Mouse (Mus musculus): Measurements from ENCODE around the gene Antxr2. TPM values are rescaled to one million over a fixed set of nuclear protein-coding genes. Genes with fewer than 3 reads are reported as not detected.

The Antxr2 gene
- polyA plus RNA-seq, 2 experiments = 1.1 to 4.0 TPM

GRCm38 (mm10) chr5:97876895-97877294 lies 153.9 kb downstream of the Antxr2 start:
- 58% methylated on average over 2 of the region's 2 CpGs for WGBS (ENCODE audit: insufficient replicate concordance)
- no peak for DNase-seq (ENCODE audit: low read depth in 3 of 3, low spot score in 3 of 3)
- no peak for ATAC-seq (ENCODE audit: insufficient read depth)
- Histone ChIP-seq H3K9ac (replicated peaks) (no peak overlapping the region), H3K9me3 (ENCODE audit: control insufficient read depth, low read length) (no peaks in the 10 kb centered on the region), H3K27me3 (ENCODE audit: control insufficient read depth, insufficient read depth, low read length) (no peaks in the 10 kb centered on the region), H3K4me3 (ENCODE audit: insufficient read depth in 1 of 2, low read depth in 2 of 2, low read length in 2 of 2) (no peak overlapping the region), H3K27ac (no peak overlapping the region), H3K36me3 (replicated peaks; ENCODE audit: control insufficient read depth, insufficient read depth, low read depth) (no peaks in the 10 kb centered on the region), H3K4me1 (replicated peaks; ENCODE audit: control insufficient read depth in 2 of 2, insufficient read depth in 2 of 2, low read length in 1 of 2) (no peaks in the 10 kb centered on the region; a peak in 1 of 4 replicates), H3K4me2 (ENCODE audit: low read depth) (no peak overlapping the region)
- TF ChIP-seq EP300 (IDR thresholded peaks at IDR 0.05; ENCODE audit: low read depth) (no peak), CTCF (IDR thresholded peaks at IDR 0.05; ENCODE audit: low read depth) (no peak)

GRCm38 (mm10) chr5:97867921-97868320 lies 162.9 kb downstream of the Antxr2 start:
- DNase-seq (ENCODE audit: low read depth in 3 of 3, low spot score in 3 of 3) (no peak), ATAC-seq (ENCODE audit: insufficient read depth) (no peak)
- Histone ChIP-seq H3K9ac (replicated peaks) (no peak overlapping the region), H3K27me3 (ENCODE audit: control insufficient read depth, insufficient read depth, low read length) (no peaks in the 10 kb centered on the region), H3K4me3 (ENCODE audit: insufficient read depth in 1 of 2, low read depth in 2 of 2, low read length in 2 of 2) (no peak overlapping the region), H3K9me3 (ENCODE audit: control insufficient read depth, low read length) (no peaks in the 10 kb centered on the region), H3K36me3 (replicated peaks; ENCODE audit: control insufficient read depth, insufficient read depth, low read depth) (no peaks in the 10 kb centered on the region), H3K27ac (no peak overlapping the region), H3K4me2 (ENCODE audit: low read depth) (no peak overlapping the region), H3K4me1 (replicated peaks; ENCODE audit: control insufficient read depth in 2 of 2, insufficient read depth in 2 of 2, low read length in 1 of 2) (no peaks in the 10 kb centered on the region)
- TF ChIP-seq EP300 (IDR thresholded peaks at IDR 0.05; ENCODE audit: low read depth) = no peak
- TF ChIP-seq CTCF (IDR thresholded peaks at IDR 0.05; ENCODE audit: low read depth) = no peak
- WGBS (ENCODE audit: insufficient replicate concordance) = 51% methylated on average over 2 of the region's 2 CpGs

GRCm38 (mm10) chr5:97866975-97867374 lies 163.9 kb downstream of the Antxr2 start:
- Histone ChIP-seq H3K9ac (replicated peaks) (no peak overlapping the region), H3K9me3 (ENCODE audit: control insufficient read depth, low read length) (no peaks in the 10 kb centered on the region), H3K27ac (no peak overlapping the region), H3K4me1 (replicated peaks; ENCODE audit: control insufficient read depth in 2 of 2, insufficient read depth in 2 of 2, low read length in 1 of 2) (no peaks in the 10 kb centered on the region), H3K36me3 (replicated peaks; ENCODE audit: control insufficient read depth, insufficient read depth, low read depth) (no peaks in the 10 kb centered on the region), H3K4me3 (ENCODE audit: insufficient read depth in 1 of 2, low read depth in 2 of 2, low read length in 2 of 2) (no peak overlapping the region), H3K27me3 (ENCODE audit: control insufficient read depth, insufficient read depth, low read length) (no peaks in the 10 kb centered on the region), H3K4me2 (ENCODE audit: low read depth) (no peak overlapping the region)
- ATAC-seq (ENCODE audit: insufficient read depth) (no peak), DNase-seq (ENCODE audit: low read depth in 3 of 3, low spot score in 3 of 3) (no peak)
- TF ChIP-seq CTCF (IDR thresholded peaks at IDR 0.05; ENCODE audit: low read depth) = no peak
- TF ChIP-seq EP300 (IDR thresholded peaks at IDR 0.05; ENCODE audit: low read depth) = no peak
- WGBS (ENCODE audit: insufficient replicate concordance) = 48% methylated on average over 3 of the region's 3 CpGs

DNA sequence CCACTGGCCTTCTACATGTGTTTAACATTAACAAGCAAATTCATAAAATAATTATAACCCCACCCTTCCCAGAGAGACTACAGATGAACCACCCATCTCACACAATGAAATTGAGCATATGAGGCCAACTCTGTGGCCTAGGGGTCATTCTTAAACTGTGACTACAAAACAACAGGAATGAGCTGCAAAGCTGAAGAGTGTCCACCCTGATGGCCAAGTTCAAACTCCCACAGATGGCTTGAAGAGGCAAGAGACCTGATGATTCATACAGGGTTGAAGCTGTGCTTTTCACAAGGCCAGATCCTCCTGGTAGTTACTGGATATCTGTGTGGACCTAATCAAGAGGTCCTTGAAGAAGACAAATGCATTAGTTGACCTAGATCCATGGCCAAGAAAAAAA lies 173.7 kb downstream of the Antxr2 start:
- Histone ChIP-seq H3K9me3 (ENCODE audit: control insufficient read depth, low read length) (no peaks in the 10 kb centered on the region), H3K27ac (no peak overlapping the region), H3K9ac (replicated peaks) (no peak overlapping the region), H3K36me3 (replicated peaks; ENCODE audit: control insufficient read depth, insufficient read depth, low read depth) (no peaks in the 10 kb centered on the region), H3K27me3 (ENCODE audit: control insufficient read depth, insufficient read depth, low read length) (no peaks in the 10 kb centered on the region), H3K4me3 (ENCODE audit: insufficient read depth in 1 of 2, low read depth in 2 of 2, low read length in 2 of 2) (no peak overlapping the region), H3K4me1 (replicated peaks; ENCODE audit: control insufficient read depth in 2 of 2, insufficient read depth in 2 of 2, low read length in 1 of 2) (no peaks in the 10 kb centered on the region), H3K4me2 (ENCODE audit: low read depth) (no peak overlapping the region)
- no peak for DNase-seq (ENCODE audit: low read depth in 3 of 3, low spot score in 3 of 3)
- TF ChIP-seq CTCF (IDR thresholded peaks at IDR 0.05; ENCODE audit: low read depth) (no peak), EP300 (IDR thresholded peaks at IDR 0.05; ENCODE audit: low read depth) (no peak)
- ATAC-seq (ENCODE audit: insufficient read depth) = no peak

GRCm38 (mm10) chr5:97851981-97852748 lies 178.7 kb downstream of the Antxr2 start:
- Histone ChIP-seq H3K9me3 (ENCODE audit: control insufficient read depth, low read length) (no peaks in the 10 kb centered on the region), H3K27me3 (ENCODE audit: control insufficient read depth, insufficient read depth, low read length) (no peaks in the 10 kb centered on the region), H3K9ac (replicated peaks) (no peak overlapping the region), H3K27ac (no peak overlapping the region), H3K4me1 (replicated peaks; ENCODE audit: control insufficient read depth in 2 of 2, insufficient read depth in 2 of 2, low read length in 1 of 2) (no peaks in the 10 kb centered on the region), H3K4me3 (ENCODE audit: insufficient read depth in 1 of 2, low read depth in 2 of 2, low read length in 2 of 2) (no peak overlapping the region), H3K36me3 (replicated peaks; ENCODE audit: control insufficient read depth, insufficient read depth, low read depth) (no peaks in the 10 kb centered on the region), H3K4me2 (ENCODE audit: low read depth) (no peak overlapping the region)
- TF ChIP-seq EP300 (IDR thresholded peaks at IDR 0.05; ENCODE audit: low read depth) (no peak), CTCF (IDR thresholded peaks at IDR 0.05; ENCODE audit: low read depth) (no peak)
- ATAC-seq (ENCODE audit: insufficient read depth) = no peak
- no peak for DNase-seq (ENCODE audit: low read depth in 3 of 3, low spot score in 3 of 3)
- 63% methylated on average over 5 of the region's 5 CpGs for WGBS (ENCODE audit: insufficient replicate concordance)
